Mouse (Mus musculus) central nervous system, embryonic 11.5 days (tissue): Measurements from ENCODE around the gene Atg4b. TPM values are rescaled to one million over a fixed set of nuclear protein-coding genes. Genes with fewer than 3 reads are reported as not detected.

ENCODE experiments used
- polyA plus RNA-seq: library from polyadenylated mRNA; depleted of rRNA; stranded (reverse); fragments of >200 nt; gene quantifications from 2 replicates; pipeline ENCODE4 v1.2.3, GENCODE M21; 2012; rRNA removed

The Atg4b gene
- polyA plus RNA-seq: 71.3 and 72.7 TPM in 2 replicates

DNA sequence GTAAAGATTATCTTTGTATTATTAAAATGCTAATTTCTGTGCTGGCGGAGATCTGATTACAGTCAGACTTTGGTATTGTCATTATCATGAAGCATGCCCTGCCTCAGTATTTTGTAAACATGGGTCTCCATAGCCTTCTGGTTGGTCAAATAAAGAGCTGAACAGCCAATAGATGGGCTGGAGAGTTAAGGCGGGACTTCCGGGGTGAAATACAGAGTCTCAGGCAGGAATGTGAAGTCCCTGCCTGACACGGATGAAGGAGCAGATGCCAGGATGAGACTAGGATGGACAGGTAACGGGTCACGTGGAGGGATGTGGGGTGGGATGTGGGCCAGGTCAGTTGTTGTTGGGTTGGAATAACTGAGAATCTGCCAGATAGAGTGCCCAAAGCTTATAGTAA is at the start of gene Atg4b:
TSS of gene Atg4b (plus strand) at position 211 of the 400 bp plus-strand sequence.

GRCm38 (mm10) chr1:93754573-93755290 is 3.4 kb downstream of the Atg4b start, which contains the start of gene Thap4:
Thap4 (minus strand) TSS chr1:93754864.

GRCm38 (mm10) chr1:93801741-93802238 is 50.5 kb downstream of the Atg4b start, which contains the start of gene Dtymk:
Dtymk (minus strand) TSS chr1:93801934.

GRCm38 (mm10) chr1:93803556-93804507 is 52.5 kb downstream of the Atg4b start, which contains the start of gene Ing5:
Ing5 (plus strand) TSS chr1:93803965.

GRCm38 (mm10) chr1:93824609-93825008 is 73.3 kb downstream of the Atg4b start, which contains the start of gene D2hgdh:
D2hgdh (plus strand) TSS chr1:93824909.

Other genes starting within 250 kb of the Atg4b start
- gene Farp2, start 239.4 kb upstream of the Atg4b start, polyA plus RNA-seq: 2.3 and 4.4 TPM in 2 replicates
- gene Stk25, start 92.8 kb upstream of the Atg4b start, polyA plus RNA-seq: 199 and 216 TPM in 2 replicates
- 25.8 and 29.7 TPM in 2 replicates for gene Bok, start 65.8 kb upstream of the Atg4b start, polyA plus RNA-seq
- 35.8 and 41.4 TPM in 2 replicates for gene Thap4, start 3.4 kb downstream of the Atg4b start, polyA plus RNA-seq
- 288 and 293 TPM in 2 replicates for gene Dtymk, start 50.4 kb downstream of the Atg4b start, polyA plus RNA-seq
- 17.4 and 27.6 TPM in 2 replicates for gene Ing5, start 52.5 kb downstream of the Atg4b start, polyA plus RNA-seq
- gene D2hgdh, start 73.4 kb downstream of the Atg4b start, polyA plus RNA-seq: 14.8 and 19.2 TPM in 2 replicates
- 0.06 and 0.12 TPM in 2 replicates for gene Gal3st2, start 109.8 kb downstream of the Atg4b start, polyA plus RNA-seq
- 0.06 TPM in 1 of 2 replicates, not detected in the other for gene Gal3st2b, start 166.8 kb downstream of the Atg4b start, polyA plus RNA-seq
- 0.01 TPM in 1 of 2 replicates, not detected in the other for gene Gal3st2c, start 239.0 kb downstream of the Atg4b start, polyA plus RNA-seq